Mouse (Mus musculus) heart, adult 2 months (tissue): Measurements from ENCODE around the gene Rnf130.

Experiments used
- CTCF ChIP-seq: fragments of 200-600 bp; IDR thresholded peaks from 2 replicates; pipeline ENCODE4 v1.8.1; 2022; ENCODE audit warnings: antibody characterized with exemption, mild to moderate bottlenecking, moderate library complexity
- EP300 ChIP-seq: fragments of 200-500 bp; IDR thresholded peaks from 2 replicates; pipeline ENCODE4 v1.6.1; 2011; ENCODE audit warnings: low read depth, low read length, control low read depth; ENCODE audit not compliant: insufficient read depth
- POLR2A ChIP-seq: fragments of 200-500 bp; IDR thresholded peaks from 2 replicates; pipeline ENCODE4 v1.6.1; 2011; ENCODE audit warnings: mild to moderate bottlenecking, low read depth, low read length, control low read depth; ENCODE audit not compliant: insufficient read depth

DNA sequence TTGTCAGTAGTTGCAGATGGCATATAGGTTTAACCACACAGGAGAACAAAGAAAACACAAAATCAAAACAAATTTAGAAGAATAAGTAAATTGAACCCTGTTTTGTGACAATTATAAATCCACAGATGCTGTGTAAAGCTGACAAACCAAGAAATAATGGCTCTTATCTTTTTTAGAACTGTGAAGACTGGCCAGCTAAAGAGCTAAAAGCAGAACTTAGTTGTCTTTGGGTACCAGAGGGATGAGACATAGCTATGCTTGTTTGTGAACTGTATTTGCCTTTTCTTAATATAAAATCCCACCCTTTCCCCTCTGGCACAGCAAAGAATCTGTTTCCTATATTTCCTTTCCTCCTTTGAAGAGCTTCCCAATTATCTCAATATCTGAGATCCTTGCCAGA, 9.0 kb downstream of the Rnf130 start:
- TF ChIP-seq CTCF (no peak), EP300 (no peak), POLR2A (no peak)
